Mouse (Mus musculus) adipocyte (in vitro differentiated cells): ENCODE results near the gene Mark2.

Experiments
- DNase-seq: peaks from one replicate; pipeline ENCODE4 v3.0.0-alpha.2; 2016; ENCODE audit warnings: low spot score

Mark2 gene

GRCm38 (mm10) chr19:7334049-7334448, 7.6 kb downstream of the Mark2 start:
- no peak for DNase-seq

- DNase-seq: no peak
Measured at GRCm38 (mm10) chr19:7321391-7321790, 20.3 kb downstream of the Mark2 start.

- peak; percentile 48 for DNase-seq
Measured at GRCm38 (mm10) chr19:7320181-7320580, 21.5 kb downstream of the Mark2 start.

- no peak for DNase-seq
Measured at GRCm38 (mm10) chr19:7317716-7318115, 23.9 kb downstream of the Mark2 start.

- no peak for DNase-seq
Measured at GRCm38 (mm10) chr19:7316822-7317221, 24.8 kb downstream of the Mark2 start.

- no peak for DNase-seq
Measured at GRCm38 (mm10) chr19:7315587-7315984, 26.1 kb downstream of the Mark2 start.

- DNase-seq: peak; percentile 33
Measured at GRCm38 (mm10) chr19:7314976-7315586, 26.6 kb downstream of the Mark2 start.

- no peak for DNase-seq
Measured at GRCm38 (mm10) chr19:7313660-7314059, 28.0 kb downstream of the Mark2 start.

GRCm38 (mm10) chr19:7311306-7311705, 30.4 kb downstream of the Mark2 start:
- peak; percentile 57 for DNase-seq

- DNase-seq: peak; percentile 45
Measured at GRCm38 (mm10) chr19:7310704-7311103, 31.0 kb downstream of the Mark2 start.

GRCm38 (mm10) chr19:7309738-7310330, 31.8 kb downstream of the Mark2 start:
- DNase-seq: peak; percentile 40

GRCm38 (mm10) chr19:7307995-7308770, 33.5 kb downstream of the Mark2 start:
- DNase-seq: no peak

GRCm38 (mm10) chr19:7306968-7307367, 34.7 kb downstream of the Mark2 start:
- DNase-seq: peak; percentile 83

- no peak for DNase-seq
Measured at GRCm38 (mm10) chr19:7305380-7306310, 36.0 kb downstream of the Mark2 start.

- DNase-seq: peak; percentile 81
Measured at GRCm38 (mm10) chr19:7304801-7305200, 36.9 kb downstream of the Mark2 start.

GRCm38 (mm10) chr19:7303796-7304195, 37.9 kb downstream of the Mark2 start:
- no peak for DNase-seq

- peak; percentile 74 for DNase-seq
Measured at GRCm38 (mm10) chr19:7302493-7302797, 39.2 kb downstream of the Mark2 start.

GRCm38 (mm10) chr19:7301647-7302492, 39.8 kb downstream of the Mark2 start:
- DNase-seq: peak; percentile 80

- no peak for DNase-seq
Measured at GRCm38 (mm10) chr19:7300078-7300477, 41.6 kb downstream of the Mark2 start.

GRCm38 (mm10) chr19:7299052-7299451, 42.6 kb downstream of the Mark2 start:
- DNase-seq: no peak

- no peak for DNase-seq
Measured at GRCm38 (mm10) chr19:7295959-7296358, 45.7 kb downstream of the Mark2 start.
